Mouse (Mus musculus) MEL (cell line): Measurements from ENCODE around the gene Twnk.

Experiments
- CTCF ChIP-seq, 3 experiments: IDR thresholded peaks in 2 of 3; conservative IDR thresholded peaks in 1 of 3; 2 replicates each; pipeline ENCODE4 v1.5.1; 2011 to 2012; ENCODE audit warnings: low read length in 3 of 3, low read depth in 2 of 3, mild to moderate bottlenecking in 2 of 3, improper control_type of control experiment in 1 of 3, inconsistent platforms in 1 of 3, mixed read lengths in 1 of 3, moderate library complexity in 1 of 3; ENCODE audit not compliant: control insufficient read depth in 1 of 3, insufficient read depth in 1 of 3, poor library complexity in 1 of 3, severe bottlenecking in 1 of 3
- EP300 ChIP-seq, 2 experiments: IDR thresholded peaks; 2 replicates each; pipeline ENCODE4 v1.6.1; 2011; ENCODE audit warnings: improper control_type of control experiment in 2 of 2, low read length in 2 of 2, low read depth in 1 of 2, mild to moderate bottlenecking in 1 of 2
- MAZ ChIP-seq: IDR thresholded peaks from 2 replicates; pipeline ENCODE4 v1.6.1; 2012; ENCODE audit warnings: low read depth, mild to moderate bottlenecking, inconsistent platforms, low read length, improper control_type of control experiment
- MEF2A ChIP-seq: IDR thresholded peaks from 2 replicates; pipeline ENCODE4 v1.6.1; 2014; ENCODE audit warnings: low read depth, mild to moderate bottlenecking, inconsistent platforms, low read length, improper control_type of control experiment; ENCODE audit not compliant: poor library complexity, insufficient replicate concordance, severe bottlenecking; ENCODE audit errors: extremely low read depth
- POLR2A ChIP-seq, 2 experiments: IDR thresholded peaks; 2 replicates each; pipeline ENCODE4 v1.6.1; 2011 to 2012; ENCODE audit warnings: low read length in 2 of 2, mild to moderate bottlenecking in 2 of 2, control low read depth in 1 of 2, improper control_type of control experiment in 1 of 2, low read depth in 1 of 2, moderate library complexity in 1 of 2; ENCODE audit not compliant: control insufficient read depth in 1 of 2, insufficient read depth in 1 of 2, poor library complexity in 1 of 2
- ZC3H11A ChIP-seq: IDR thresholded peaks from 2 replicates; pipeline ENCODE4 v1.6.1; 2012; ENCODE audit warnings: low read depth, mild to moderate bottlenecking, inconsistent platforms, low read length, improper control_type of control experiment

GRCm38 (mm10) chr19:45044389-45044927, 39.0 kb downstream of the Twnk start:
- no peak for TF ChIP-seq MAZ
- no peak for TF ChIP-seq CTCF (IDR thresholded peaks at IDR 0.05 in 2 of 3, conservative IDR thresholded peaks at IDR 0.05 in 1 of 3; ENCODE audit: control insufficient read depth in 1 of 3, insufficient read depth in 1 of 3, low read depth in 2 of 3, low read length in 3 of 3, poor library complexity in 1 of 3, severe bottlenecking in 1 of 3)
- TF ChIP-seq ZC3H11A = no peak
- no peak for TF ChIP-seq EP300 (IDR thresholded peaks at IDR 0.05; ENCODE audit: low read depth in 1 of 2, low read length in 2 of 2)
- TF ChIP-seq POLR2A (IDR thresholded peaks at IDR 0.05; ENCODE audit: control insufficient read depth in 1 of 2, insufficient read depth in 1 of 2, low read depth in 1 of 2, low read length in 2 of 2, poor library complexity in 1 of 2) = no peak
- TF ChIP-seq MEF2A = no peak
